Mouse (Mus musculus): Measurements from ENCODE around the gene Cdrt4. TPM values are rescaled to one million over a fixed set of nuclear protein-coding genes. Genes with fewer than 3 reads are reported as not detected.

Gene Cdrt4
- polyA plus RNA-seq (2012; rRNA removed) = 330 and 374 TPM in 2 replicates

GRCm38 (mm10) chr11:62951012-62951411, at the start of gene Cdrt4:
Gene Cdrt4 (plus strand): TSS chr11:62951193.
- Histone ChIP-seq H3K27ac (ENCODE audit: control insufficient read depth, insufficient read depth, low read depth, low read length) (0 out of 2 replicates have a peak within 1 kb of the TSS, but pooled peaks have one; percentile 14), H3K4me3 (ENCODE audit: control insufficient read depth, low read depth, low read length) (peak within 1 kb of the TSS; percentile 74), H3K27me3 (ENCODE audit: control insufficient read depth, insufficient read depth, low read length) (no peaks in the 10 kb centered on the region), H3K4me1 (ENCODE audit: control insufficient read depth, insufficient read depth, low read length) (no peaks in the 10 kb centered on the region), H3K36me3 (ENCODE audit: control insufficient read depth, insufficient read depth, low read length) (no peaks in the 10 kb centered on the region)
- no peak for TF ChIP-seq CTCF (IDR thresholded peaks at IDR 0.05; ENCODE audit: control insufficient read depth, insufficient read depth, insufficient replicate concordance, low read depth, low read length)
- TF ChIP-seq POLR2A (IDR thresholded peaks at IDR 0.05; ENCODE audit: control insufficient read depth, low read depth, low read length) = peak; percentile 62; the same call in 1 of the 2 replicates

GRCm38 (mm10) chr11:62901699-62902323, 49.2 kb upstream of the Cdrt4 start:
- no peaks in the 10 kb centered on the region for H3K36me3 ChIP-seq (ENCODE audit: control insufficient read depth, insufficient read depth, low read length)
- H3K27me3 ChIP-seq (ENCODE audit: control insufficient read depth, insufficient read depth, low read length) = no peaks in the 10 kb centered on the region
- H3K4me1 ChIP-seq (ENCODE audit: control insufficient read depth, insufficient read depth, low read length) = peaks cover 2% of the 10 kb centered on the region
- TF ChIP-seq POLR2A (IDR thresholded peaks at IDR 0.05; ENCODE audit: control insufficient read depth, low read depth, low read length) (no peak), CTCF (IDR thresholded peaks at IDR 0.05; ENCODE audit: control insufficient read depth, insufficient read depth, insufficient replicate concordance, low read depth, low read length) (no peak; the same call in 1 of the 2 replicates)
- no peak overlapping the region for H3K4me3 ChIP-seq (ENCODE audit: control insufficient read depth, low read depth, low read length)
- no peak overlapping the region for H3K27ac ChIP-seq (ENCODE audit: control insufficient read depth, insufficient read depth, low read depth, low read length)

GRCm38 (mm10) chr11:62903871-62904495, 47.0 kb upstream of the Cdrt4 start:
- no peak overlapping the region for H3K4me3 ChIP-seq (ENCODE audit: control insufficient read depth, low read depth, low read length)
- TF ChIP-seq CTCF (IDR thresholded peaks at IDR 0.05; ENCODE audit: control insufficient read depth, insufficient read depth, insufficient replicate concordance, low read depth, low read length) (no peak), POLR2A (IDR thresholded peaks at IDR 0.05; ENCODE audit: control insufficient read depth, low read depth, low read length) (no peak)
- no peak overlapping the region for H3K27ac ChIP-seq (ENCODE audit: control insufficient read depth, insufficient read depth, low read depth, low read length)
- peaks cover 2% of the 10 kb centered on the region for H3K4me1 ChIP-seq (ENCODE audit: control insufficient read depth, insufficient read depth, low read length)
- no peaks in the 10 kb centered on the region for H3K27me3 ChIP-seq (ENCODE audit: control insufficient read depth, insufficient read depth, low read length)
- no peaks in the 10 kb centered on the region for H3K36me3 ChIP-seq (ENCODE audit: control insufficient read depth, insufficient read depth, low read length)

DNA sequence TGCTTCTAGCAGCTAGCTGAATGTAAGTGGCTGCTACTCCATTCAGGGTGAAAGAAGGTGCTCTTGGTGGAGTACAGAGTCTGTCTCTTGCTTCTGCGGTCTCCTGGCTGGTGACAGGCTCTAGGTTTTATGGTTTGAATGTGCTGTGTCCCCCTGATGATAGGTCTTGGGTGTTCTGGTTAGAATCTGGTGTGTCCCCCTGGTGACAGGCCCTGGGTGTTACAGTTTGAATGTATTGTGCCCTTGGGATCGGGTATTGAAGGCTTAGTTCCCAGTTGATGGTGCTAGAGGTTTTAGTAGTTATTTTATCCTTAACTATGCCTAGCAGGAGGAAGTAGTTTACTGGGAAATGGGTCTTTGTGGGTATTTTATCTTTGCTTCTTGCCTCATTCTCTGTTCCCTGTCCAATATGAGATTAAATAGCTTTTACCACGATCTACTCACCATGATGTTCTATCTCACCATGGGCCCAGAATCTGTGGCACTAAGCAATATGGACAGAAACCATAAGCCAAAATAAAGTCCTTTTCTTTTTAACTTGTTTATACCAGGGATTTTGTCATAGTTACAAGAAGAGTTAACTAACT, 41.2 kb upstream of the Cdrt4 start:
- Histone ChIP-seq H3K27me3 (ENCODE audit: control insufficient read depth, insufficient read depth, low read length) (no peaks in the 10 kb centered on the region), H3K4me3 (ENCODE audit: control insufficient read depth, low read depth, low read length) (no peak overlapping the region), H3K4me1 (ENCODE audit: control insufficient read depth, insufficient read depth, low read length) (no peaks in the 10 kb centered on the region), H3K36me3 (ENCODE audit: control insufficient read depth, insufficient read depth, low read length) (no peaks in the 10 kb centered on the region), H3K27ac (ENCODE audit: control insufficient read depth, insufficient read depth, low read depth, low read length) (no peak overlapping the region)
- TF ChIP-seq POLR2A (IDR thresholded peaks at IDR 0.05; ENCODE audit: control insufficient read depth, low read depth, low read length) (no peak), CTCF (IDR thresholded peaks at IDR 0.05; ENCODE audit: control insufficient read depth, insufficient read depth, insufficient replicate concordance, low read depth, low read length) (no peak)

DNA sequence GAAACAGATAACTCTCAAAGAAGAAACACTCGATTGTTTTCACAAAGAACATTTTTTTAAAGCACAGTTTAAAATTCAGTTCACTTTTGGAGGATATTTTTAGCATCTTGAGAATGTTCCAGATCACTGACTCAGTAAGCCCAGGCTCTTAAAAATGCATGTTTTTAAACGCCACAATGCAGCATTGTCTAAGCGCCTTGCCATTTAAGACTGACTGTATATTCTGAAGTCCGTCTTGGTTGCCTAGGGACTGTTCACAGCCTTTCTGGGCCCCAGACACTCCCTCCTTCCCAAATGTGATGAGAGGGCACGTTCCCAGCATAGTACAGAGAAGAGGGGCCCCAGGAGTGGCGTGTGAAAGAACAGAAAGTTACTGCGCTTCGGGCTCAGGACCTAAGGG, 39.6 kb upstream of the Cdrt4 start:
- Histone ChIP-seq H3K27ac (ENCODE audit: control insufficient read depth, insufficient read depth, low read depth, low read length) (no peak overlapping the region; the same call in 1 of the 2 replicates), H3K36me3 (ENCODE audit: control insufficient read depth, insufficient read depth, low read length) (no peaks in the 10 kb centered on the region), H3K4me1 (ENCODE audit: control insufficient read depth, insufficient read depth, low read length) (no peaks in the 10 kb centered on the region), H3K4me3 (ENCODE audit: control insufficient read depth, low read depth, low read length) (no peak overlapping the region), H3K27me3 (ENCODE audit: control insufficient read depth, insufficient read depth, low read length) (no peaks in the 10 kb centered on the region)
- TF ChIP-seq POLR2A (IDR thresholded peaks at IDR 0.05; ENCODE audit: control insufficient read depth, low read depth, low read length) (no peak), CTCF (IDR thresholded peaks at IDR 0.05; ENCODE audit: control insufficient read depth, insufficient read depth, insufficient replicate concordance, low read depth, low read length) (no peak)

DNA sequence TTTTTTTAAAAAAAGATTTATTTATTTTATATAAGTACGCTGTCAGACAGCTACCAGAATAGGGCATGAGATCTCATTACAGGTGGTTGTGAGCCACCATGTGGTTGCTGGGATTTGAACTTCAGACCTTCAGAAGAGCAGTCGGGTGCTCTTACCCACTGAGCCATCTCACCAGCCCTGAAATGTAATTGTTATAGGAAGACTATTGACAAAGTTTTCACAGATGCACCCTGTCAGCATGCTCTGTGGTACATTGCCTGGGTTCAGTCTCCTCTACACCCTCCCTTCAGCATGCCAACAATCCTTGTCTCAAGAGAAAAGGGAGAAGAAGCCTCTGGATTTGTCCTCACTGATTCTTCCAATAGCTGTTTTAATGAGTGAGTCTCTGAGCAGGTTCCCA, 37.9 kb upstream of the Cdrt4 start:
- no peak overlapping the region for H3K4me3 ChIP-seq (ENCODE audit: control insufficient read depth, low read depth, low read length)
- no peak overlapping the region for H3K27ac ChIP-seq (ENCODE audit: control insufficient read depth, insufficient read depth, low read depth, low read length)
- H3K36me3 ChIP-seq (ENCODE audit: control insufficient read depth, insufficient read depth, low read length) = no peaks in the 10 kb centered on the region
- H3K27me3 ChIP-seq (ENCODE audit: control insufficient read depth, insufficient read depth, low read length) = no peaks in the 10 kb centered on the region
- TF ChIP-seq CTCF (IDR thresholded peaks at IDR 0.05; ENCODE audit: control insufficient read depth, insufficient read depth, insufficient replicate concordance, low read depth, low read length) = no peak
- no peak for TF ChIP-seq POLR2A (IDR thresholded peaks at IDR 0.05; ENCODE audit: control insufficient read depth, low read depth, low read length)
- no peaks in the 10 kb centered on the region for H3K4me1 ChIP-seq (ENCODE audit: control insufficient read depth, insufficient read depth, low read length)

DNA sequence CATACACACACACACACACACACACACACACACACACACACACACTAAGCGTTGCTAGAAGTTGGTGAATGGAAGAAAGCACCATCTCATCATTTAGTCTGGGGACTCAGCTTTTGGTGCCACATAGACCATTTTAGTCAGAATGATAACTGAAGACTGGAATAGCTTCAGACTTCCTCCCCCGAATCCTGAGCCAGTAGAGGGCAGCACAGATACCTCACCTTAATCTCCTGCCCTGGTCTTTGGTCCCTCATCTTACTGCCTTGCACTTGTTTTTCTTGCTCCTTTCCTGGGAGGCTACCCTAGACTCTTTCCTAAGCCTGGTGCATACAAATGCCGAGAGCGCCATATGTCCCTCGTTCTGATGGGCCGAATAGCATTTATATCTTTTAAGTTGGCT, 36.5 kb upstream of the Cdrt4 start:
- Histone ChIP-seq H3K27ac (ENCODE audit: control insufficient read depth, insufficient read depth, low read depth, low read length) (no peak overlapping the region), H3K27me3 (ENCODE audit: control insufficient read depth, insufficient read depth, low read length) (no peaks in the 10 kb centered on the region), H3K36me3 (ENCODE audit: control insufficient read depth, insufficient read depth, low read length) (no peaks in the 10 kb centered on the region)

More for the DNA sequence above, 36.5 kb upstream of the Cdrt4 start:
- no peaks in the 10 kb centered on the region for H3K4me1 ChIP-seq (ENCODE audit: control insufficient read depth, insufficient read depth, low read length)
- TF ChIP-seq POLR2A (IDR thresholded peaks at IDR 0.05; ENCODE audit: control insufficient read depth, low read depth, low read length) (no peak), CTCF (IDR thresholded peaks at IDR 0.05; ENCODE audit: control insufficient read depth, insufficient read depth, insufficient replicate concordance, low read depth, low read length) (no peak)
- H3K4me3 ChIP-seq (ENCODE audit: control insufficient read depth, low read depth, low read length) = no peak overlapping the region

Measured in testis, adult 2 months (tissue).